ENCODE assay signal across 8 mouse cellular contexts in the genomic region with DNA sequence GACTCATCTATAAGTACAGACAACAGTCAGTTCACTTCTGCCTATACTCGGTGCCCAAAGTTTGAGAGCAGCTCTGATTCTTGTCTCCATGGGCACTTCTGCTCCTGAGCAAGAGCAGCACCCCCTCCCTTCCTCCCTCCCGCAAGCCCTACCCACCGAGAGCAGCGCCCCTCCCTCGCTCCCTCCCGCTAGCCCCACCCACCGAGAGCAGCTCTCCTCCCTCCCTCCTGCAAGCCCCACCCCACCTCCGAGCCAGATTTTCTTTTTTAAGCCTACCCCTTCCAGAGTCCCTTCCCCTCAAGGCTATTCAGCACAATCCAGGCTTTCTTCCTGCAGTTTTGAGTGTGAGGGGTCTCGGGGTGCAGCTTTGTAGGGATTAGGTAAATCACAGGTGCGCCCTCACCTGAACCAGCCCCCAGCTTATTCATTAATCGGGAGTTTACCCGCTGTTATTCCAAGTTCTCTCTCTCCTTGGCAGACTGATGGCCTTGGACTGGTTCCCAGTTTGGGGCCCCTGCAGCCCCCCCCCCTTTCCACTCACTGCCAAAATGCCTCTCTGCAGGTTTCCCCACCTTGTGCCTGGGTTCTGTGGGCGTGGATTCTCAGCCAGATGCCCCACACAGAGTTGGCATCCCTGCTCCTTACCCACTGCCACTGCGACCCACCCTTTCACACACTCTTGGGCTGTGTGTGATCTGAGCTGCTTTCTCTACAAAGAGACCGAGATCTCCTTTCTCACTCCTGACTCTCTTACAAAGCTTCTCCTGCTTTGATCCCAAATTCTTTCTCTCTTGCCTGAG.
A peak's percentile ranks its signal among the peaks of the same experiment; 100 is the strongest.
DNase-seq lines count a peak whose midpoint lies in the region; ATAC-seq lines count a peak whose summit lies in the region.

No protein-coding gene starts in this region.

- H3K4me1 ChIP-seq in limb, embryonic 11.5 days (ENCODE audit: control insufficient read depth, insufficient read depth, low read length), result peaks cover 11% of the 10 kb centered on the region
- peaks cover 26% of the 10 kb centered on the region for H3K4me1 ChIP-seq in midbrain, embryonic 10.5 days

- 0 out of 2 replicates have a peak overlapping the region, but pooled peaks have one; percentile 2 for H3K4me3 ChIP-seq in limb, embryonic 11.5 days (ENCODE audit: low read depth, low read length)
- H3K4me3 ChIP-seq in midbrain, embryonic 10.5 days, result peak overlapping the region; percentile 42

- intact Hi-C loops in left cerebral cortex, postnatal 14 days (cut with DNase I), result no loop called here
- intact Hi-C loops in left cerebral cortex, postnatal 25 days (cut with DNase I), result no loop called here

- H3K27ac ChIP-seq in limb, embryonic 11.5 days (replicated peaks; ENCODE audit: low read depth, low read length), result no peak overlapping the region
- H3K27ac ChIP-seq in midbrain, embryonic 10.5 days (replicated peaks), result peak overlapping the region; percentile 35

- peak; percentile 51 to 58 for ATAC-seq in hematopoietic stem cell, adult 5-6 weeks (replicated peaks in 1 of 2; ENCODE audit: insufficient read depth in 1 of 2, low FRiP score in 2 of 2, low TSS enrichment in 1 of 2, low read depth in 1 of 2, poor library complexity in 2 of 2, severe bottlenecking in 2 of 2)
- ATAC-seq in limb, embryonic 11.5 days (ENCODE audit: insufficient number of reproducible peaks, low FRiP score, low TSS enrichment, low read depth), result peak; percentile 84

- H3K27me3 ChIP-seq in limb, embryonic 11.5 days (ENCODE audit: control insufficient read depth, insufficient read depth, low read length), result no peaks in the 10 kb centered on the region
- H3K27me3 ChIP-seq in midbrain, embryonic 10.5 days (ENCODE audit: low read depth, poor library complexity, severe bottlenecking), result peaks cover 70% of the 10 kb centered on the region

- H3K4me2 ChIP-seq in limb, embryonic 11.5 days (ENCODE audit: low read depth, severe bottlenecking), result peak overlapping the region; percentile 37

- no peaks in the 10 kb centered on the region for H3K9me3 ChIP-seq in limb, embryonic 11.5 days (ENCODE audit: control insufficient read depth, low read length)
- H3K9me3 ChIP-seq in midbrain, embryonic 10.5 days (replicated peaks), result no peaks in the 10 kb centered on the region

- DNase-seq in left cerebral cortex, postnatal 14 days (ENCODE audit: low spot score in 2 of 2), result peak; percentile 26 to 30
- DNase-seq in left cerebral cortex, postnatal 25 days (ENCODE audit: low spot score in 2 of 2), result no peak
- DNase-seq in embryo, embryonic 10 days (ENCODE audit: low spot score), result peak; percentile 79
- peak; percentile 88 for DNase-seq in limb, embryonic 11.5 days (ENCODE audit: low spot score)
- peak; percentile 68 for DNase-seq in midbrain, embryonic 10.5 days (ENCODE audit: low spot score)
- DNase-seq in thymus, postnatal 10 days (ENCODE audit: low spot score in 2 of 2), result peak; percentile 21 to 22
- no peak for DNase-seq in cerebellum, adult 11-12 months

- H3K36me3 ChIP-seq in limb, embryonic 11.5 days (ENCODE audit: control insufficient read depth, insufficient read depth, low read length), result no peaks in the 10 kb centered on the region
- H3K36me3 ChIP-seq in midbrain, embryonic 10.5 days, result no peaks in the 10 kb centered on the region

- 2% methylated on average over 14 of the region's 15 CpGs for WGBS in limb, embryonic 11.5 days
- WGBS in midbrain, embryonic 10.5 days, result 1% methylated on average over 15 of the region's 15 CpGs

- H3K9ac ChIP-seq in limb, embryonic 11.5 days (ENCODE audit: low read length), result peak overlapping the region; percentile 13

Comparison
In these comparisons a context has a peak if more than half of its experiments do, and no peak if none do; other contexts are left out.
1. DNase-seq: peak in left cerebral cortex, postnatal 14 days (2 of 2), embryo, embryonic 10 days (single experiment), limb, embryonic 11.5 days (single experiment), midbrain, embryonic 10.5 days (single experiment) and thymus, postnatal 10 days (2 of 2); none in left cerebral cortex, postnatal 25 days (0 of 2) and cerebellum, adult 11-12 months (single experiment).